Mouse (Mus musculus) forebrain, embryonic 14.5 days (tissue): ENCODE measurements around the gene Klra17. TPM values are rescaled to one million over a fixed set of nuclear protein-coding genes. Genes with fewer than 3 reads are reported as not detected.
"Not testable (repeated sequence)": the region's sequence is repeated elsewhere in the genome, so short reads cannot be mapped to it uniquely, and the experiment has no call there.

Experiments used
- ATAC-seq: fragments of 200-750 bp; cut with Nextera tagmentation; 2 replicates; pipeline ENCODE4 v1.8.0; 2017; ENCODE audit warnings: mild to moderate bottlenecking, moderate library complexity
- DNase-seq: peaks from one replicate; pipeline ENCODE4 v3.0.0-alpha.2; 2015; ENCODE audit warnings: low spot score
- H3K27ac ChIP-seq: fragments of 300-500 bp; sonication (generic); 2 replicates; pipeline ENCODE4 v1.5.1; 2014; ENCODE audit warnings: low read depth, mild to moderate bottlenecking, control low read depth, low read length, moderate library complexity
- H3K27me3 ChIP-seq: fragments of 300-500 bp; sonication (generic); replicated peaks from 2 replicates; pipeline ENCODE4 v1.6.1; 2014; ENCODE audit warnings: low read length, control low read depth, mixed read lengths; ENCODE audit not compliant: control insufficient read depth, insufficient read depth
- H3K36me3 ChIP-seq: fragments of 300-500 bp; sonication (generic); 2 replicates; pipeline ENCODE4 v1.6.1; 2014; ENCODE audit warnings: low read length, control low read depth; ENCODE audit not compliant: control insufficient read depth, insufficient read depth
- H3K4me1 ChIP-seq: fragments of 300-500 bp; sonication (generic); 2 replicates; pipeline ENCODE4 v1.6.1; 2014; ENCODE audit warnings: antibody characterized with exemption, low read length, control low read depth; ENCODE audit not compliant: control insufficient read depth, insufficient read depth
- H3K4me2 ChIP-seq: fragments of 300-500 bp; sonication (generic); 2 replicates; pipeline ENCODE4 v1.6.1; 2014; ENCODE audit warnings: mild to moderate bottlenecking, control low read depth, low read length
- H3K4me3 ChIP-seq: fragments of 300-500 bp; sonication (generic); 2 replicates; pipeline ENCODE4 v1.5.1; 2014; ENCODE audit warnings: low read depth, low read length, control low read depth
- H3K9ac ChIP-seq: fragments of 300-500 bp; sonication (generic); 2 replicates; pipeline ENCODE4 v1.6.1; 2014; ENCODE audit warnings: mild to moderate bottlenecking, low read length, control low read depth, moderate library complexity
- H3K9me3 ChIP-seq: fragments of 300-500 bp; sonication (generic); replicated peaks from 2 replicates; pipeline ENCODE4 v1.6.1; 2016; ENCODE audit warnings: low read length, control low read depth, mixed read lengths; ENCODE audit not compliant: control insufficient read depth
- WGBS: fragments of 180-500 bp; shearing (Covaris S2); extraction: QIAGEN DNeasy Blood & Tissue Kit; methylation state at CpG from one replicate; pipeline ENCODE4 v1.1.7; 2014; 5-methylcytosine and 5-hydroxymethylcytosine counted together
- polyA plus RNA-seq: library from polyadenylated mRNA; unstranded; fragments of >200 nt; fragmentation: Nextera tagmentation; extraction: Ambion mirVana; gene quantifications from 2 replicates; pipeline ENCODE4 v1.2.1, GENCODE M21; 2014

Gene Klra17
- polyA plus RNA-seq: not detected in 2 replicates

GRCm38 (mm10) chr6:129876549-129876948, at the start of gene Klra17:
Klra17 (minus strand) TSS chr6:129876672.
- no peak within 1 kb of the TSS for H3K4me3 ChIP-seq
- no peak within 1 kb of the TSS for H3K4me2 ChIP-seq
- no peak within 1 kb of the TSS for H3K9ac ChIP-seq
- no peaks in the 10 kb centered on the region for H3K4me1 ChIP-seq
- H3K27me3 ChIP-seq: no peaks in the 10 kb centered on the region
- no peak within 1 kb of the TSS for H3K27ac ChIP-seq
- ATAC-seq: no peak
- H3K36me3 ChIP-seq: no peaks in the 10 kb centered on the region
- no peak for DNase-seq
- H3K9me3 ChIP-seq: peaks cover 2% of the 10 kb centered on the region; the same call in 1 of the 2 replicates
- WGBS: 48% methylated on average over 1 of the region's 1 CpGs

- H3K9ac ChIP-seq, H3K36me3 ChIP-seq, H3K4me2 ChIP-seq, H3K4me1 ChIP-seq, H3K27ac ChIP-seq, H3K9me3 ChIP-seq, H3K27me3 ChIP-seq, DNase-seq, ATAC-seq, H3K4me3 ChIP-seq: not testable (repeated sequence)
Measured at GRCm38 (mm10) chr6:129917476-129917946, 41.0 kb upstream of the Klra17 start, which contains the start of gene Klra5. Klra5 (minus strand) TSS chr6:129917650.

- no peak overlapping the region for H3K27ac ChIP-seq
- no peak overlapping the region for H3K9ac ChIP-seq
- no peaks in the 10 kb centered on the region for H3K4me1 ChIP-seq
- no peaks in the 10 kb centered on the region for H3K36me3 ChIP-seq
- H3K9me3 ChIP-seq: peaks cover 4% of the 10 kb centered on the region; the same call in 1 of the 2 replicates
- H3K4me3 ChIP-seq: no peak overlapping the region
- H3K4me2 ChIP-seq: no peak overlapping the region
- no peaks in the 10 kb centered on the region for H3K27me3 ChIP-seq
- no peak for ATAC-seq
- no peak for DNase-seq
- WGBS: 86% methylated on average over 1 of the region's 1 CpGs
Measured at GRCm38 (mm10) chr6:129916996-129917395, 40.5 kb upstream of the Klra17 start.

- H3K27ac ChIP-seq: no peak overlapping the region
- H3K9ac ChIP-seq: no peak overlapping the region
- 89% methylated on average over 2 of the region's 2 CpGs for WGBS
- DNase-seq (no peak), ATAC-seq (no peak)
- H3K9me3 ChIP-seq: peaks cover 8% of the 10 kb centered on the region; the same call in 1 of the 2 replicates
- no peak overlapping the region for H3K4me2 ChIP-seq
- no peaks in the 10 kb centered on the region for H3K4me1 ChIP-seq
- H3K4me3 ChIP-seq: no peak overlapping the region
- no peaks in the 10 kb centered on the region for H3K36me3 ChIP-seq
- no peaks in the 10 kb centered on the region for H3K27me3 ChIP-seq
Measured at GRCm38 (mm10) chr6:129882525-129882924, 6.1 kb upstream of the Klra17 start.

GRCm38 (mm10) chr6:129862349-129862748, 14.1 kb downstream of the Klra17 start, which contains the start of gene Gm17631:
Gm17631 (plus strand) TSS chr6:129862649.
- no CpG with 5 or more reads among the region's 3 CpGs for WGBS
- not testable (repeated sequence) for H3K4me1 ChIP-seq, H3K27ac ChIP-seq, ATAC-seq, H3K27me3 ChIP-seq, H3K4me2 ChIP-seq, H3K9ac ChIP-seq, DNase-seq, H3K36me3 ChIP-seq, H3K4me3 ChIP-seq
- peaks cover 13% of the 10 kb centered on the region; the same call in 1 of the 2 replicates for H3K9me3 ChIP-seq

GRCm38 (mm10) chr6:129825559-129825958, 50.9 kb downstream of the Klra17 start:
- DNase-seq (no peak), ATAC-seq (no peak)
- Histone ChIP-seq H3K36me3 (no peaks in the 10 kb centered on the region), H3K27me3 (no peaks in the 10 kb centered on the region), H3K27ac (no peak overlapping the region), H3K9me3 (peaks cover 8% of the 10 kb centered on the region), H3K4me1 (no peaks in the 10 kb centered on the region), H3K9ac (no peak overlapping the region), H3K4me2 (no peak overlapping the region), H3K4me3 (no peak overlapping the region)
- 90% methylated on average over 1 of the region's 1 CpGs for WGBS

GRCm38 (mm10) chr6:129824004-129824403, 52.5 kb downstream of the Klra17 start:
- DNase-seq (no peak), ATAC-seq (no peak)
- no peaks in the 10 kb centered on the region for H3K4me1 ChIP-seq
- no peaks in the 10 kb centered on the region for H3K27me3 ChIP-seq
- peaks cover 5% of the 10 kb centered on the region for H3K9me3 ChIP-seq
- 83% methylated on average over 1 of the region's 1 CpGs for WGBS
- no peak overlapping the region for H3K27ac ChIP-seq
- H3K36me3 ChIP-seq: no peaks in the 10 kb centered on the region
- no peak overlapping the region for H3K9ac ChIP-seq
- no peak overlapping the region for H3K4me2 ChIP-seq
- H3K4me3 ChIP-seq: no peak overlapping the region

- no peak overlapping the region for H3K4me2 ChIP-seq
- whole genome bisulfite sequencing: 57% methylated on average over 3 of the region's 3 CpGs
- ATAC-seq (no peak), DNase-seq (no peak)
- no peaks in the 10 kb centered on the region for H3K4me1 ChIP-seq
- H3K9me3 ChIP-seq: no peaks in the 10 kb centered on the region; the same call in 1 of the 2 replicates
- no peak overlapping the region for H3K4me3 ChIP-seq
- H3K9ac ChIP-seq: no peak overlapping the region
- H3K27me3 ChIP-seq: no peaks in the 10 kb centered on the region
- H3K36me3 ChIP-seq: no peaks in the 10 kb centered on the region
- H3K27ac ChIP-seq: no peak overlapping the region
Measured at GRCm38 (mm10) chr6:129817731-129818130, 58.7 kb downstream of the Klra17 start.

GRCm38 (mm10) chr6:129784170-129784569, 92.3 kb downstream of the Klra17 start, which contains the start of gene Gm156:
Gm156 (minus strand) TSS chr6:129784270.
- not testable (repeated sequence) for DNase-seq, H3K4me3 ChIP-seq, ATAC-seq, H3K36me3 ChIP-seq, H3K9me3 ChIP-seq, H3K4me1 ChIP-seq, H3K4me2 ChIP-seq, H3K27me3 ChIP-seq, H3K9ac ChIP-seq, H3K27ac ChIP-seq
- 89% methylated on average over 3 of the region's 3 CpGs for WGBS
